Mouse (Mus musculus) limb, embryonic 15.5 days (tissue): Measurements from ENCODE around the gene Tcte1. TPM values are rescaled to one million over a fixed set of nuclear protein-coding genes. Genes with fewer than 3 reads are reported as not detected.

ENCODE experiments used
- ATAC-seq: fragments of 200-750 bp; cut with Nextera tagmentation; 2 replicates; pipeline ENCODE4 v1.8.0; 2017; ENCODE audit warnings: low read depth, moderate TSS enrichment; ENCODE audit not compliant: insufficient number of reproducible peaks, low FRiP score, low TSS enrichment
- H3K27ac ChIP-seq: fragments of 300-500 bp; sonication (generic); 2 replicates; pipeline ENCODE4 v1.5.1; 2015; ENCODE audit warnings: moderate library complexity, mild to moderate bottlenecking, inconsistent platforms
- H3K27me3 ChIP-seq: fragments of 300-500 bp; sonication (generic); 2 replicates; pipeline ENCODE4 v1.6.1; 2015; ENCODE audit warnings: inconsistent platforms
- H3K36me3 ChIP-seq: fragments of 300-500 bp; sonication (generic); 2 replicates; pipeline ENCODE4 v1.6.1; 2015; ENCODE audit warnings: inconsistent platforms
- H3K4me1 ChIP-seq: fragments of 300-500 bp; sonication (generic); 2 replicates; pipeline ENCODE4 v1.6.1; 2015; ENCODE audit warnings: inconsistent platforms
- H3K4me2 ChIP-seq: fragments of 300-500 bp; sonication (generic); 2 replicates; pipeline ENCODE4 v1.6.1; 2015; ENCODE audit warnings: mild to moderate bottlenecking, inconsistent platforms
- H3K4me3 ChIP-seq: fragments of 300-500 bp; sonication (generic); 2 replicates; pipeline ENCODE4 v1.5.1; 2015; ENCODE audit warnings: mild to moderate bottlenecking, inconsistent platforms
- H3K9ac ChIP-seq: fragments of 300-500 bp; sonication (generic); 2 replicates; pipeline ENCODE4 v1.6.1; 2015; ENCODE audit warnings: inconsistent platforms
- H3K9me3 ChIP-seq: fragments of 300-500 bp; sonication (generic); 2 replicates; pipeline ENCODE4 v1.6.1; 2016; ENCODE audit warnings: inconsistent platforms
- WGBS: fragments of 180-500 bp; shearing (Covaris S2); methylation state at CpG from one replicate; pipeline ENCODE4 v1.1.7; 2015; 5-methylcytosine and 5-hydroxymethylcytosine counted together
- polyA plus RNA-seq: library from polyadenylated mRNA; unstranded; fragments of >200 nt; fragmentation: Nextera tagmentation; extraction: Ambion mirVana; gene quantifications from 2 replicates; pipeline ENCODE4 v1.2.1, GENCODE M21; 2015

Gene Tcte1
- 0.17 and 0.19 TPM in 2 replicates for polyA plus RNA-seq

GRCm38 (mm10) chr17:45523263-45523662 lies at the start of gene Tcte1:
TSS of gene Tcte1 (plus strand) at chr17:45523434.
- Histone ChIP-seq H3K4me1 (peaks cover 14% of the 10 kb centered on the region), H3K36me3 (peaks cover 17% of the 10 kb centered on the region), H3K9me3 (no peaks in the 10 kb centered on the region), H3K4me2 (peak within 1 kb of the TSS; percentile 60), H3K4me3 (peak within 1 kb of the TSS; percentile 33), H3K27ac (no peak within 1 kb of the TSS), H3K27me3 (peaks cover 37% of the 10 kb centered on the region), H3K9ac (peak within 1 kb of the TSS; percentile 28; the same call in 1 of the 2 replicates)
- WGBS, result under 1% methylated on average over 20 of the region's 21 CpGs
- ATAC-seq, result 0 out of 2 replicates have a peak, but pooled peaks have one; percentile 31

DNA sequence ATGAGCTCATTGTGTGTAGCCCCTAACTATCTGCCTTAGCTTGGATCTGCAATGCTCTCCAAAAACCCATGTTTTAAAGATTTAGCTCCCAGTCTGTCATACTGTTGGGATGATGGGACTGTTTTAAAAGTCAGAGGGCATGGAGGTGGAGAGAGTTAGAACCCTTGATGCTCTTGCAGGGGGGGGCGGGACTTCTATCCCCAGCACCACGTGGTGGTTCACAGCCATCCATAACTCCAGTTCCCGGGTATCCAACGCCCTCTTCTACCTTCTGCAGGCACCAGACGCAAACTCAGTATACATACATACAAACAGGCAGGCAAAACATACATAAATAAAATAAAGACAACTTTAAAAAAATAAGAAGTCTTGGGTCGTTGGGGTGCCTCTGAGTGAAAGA lies 49.6 kb upstream of the Tcte1 start:
- no peaks in the 10 kb centered on the region for H3K36me3 ChIP-seq
- no peak overlapping the region for H3K9ac ChIP-seq
- no peak overlapping the region for H3K27ac ChIP-seq
- no peaks in the 10 kb centered on the region for H3K9me3 ChIP-seq
- no peak overlapping the region for H3K4me2 ChIP-seq
- no peak overlapping the region for H3K4me3 ChIP-seq
- peaks cover 14% of the 10 kb centered on the region for H3K27me3 ChIP-seq
- ATAC-seq, result no peak
- 76% methylated on average over 6 of the region's 6 CpGs for WGBS
- H3K4me1 ChIP-seq, result peaks cover 9% of the 10 kb centered on the region

GRCm38 (mm10) chr17:45474146-45474545 lies 49.1 kb upstream of the Tcte1 start:
- ATAC-seq, result no peak
- H3K4me1 ChIP-seq, result peaks cover 9% of the 10 kb centered on the region
- no peak overlapping the region for H3K27ac ChIP-seq
- H3K9ac ChIP-seq, result no peak overlapping the region
- H3K9me3 ChIP-seq, result no peaks in the 10 kb centered on the region
- H3K4me2 ChIP-seq, result peak overlapping the region; percentile 59
- 68% methylated on average over 8 of the region's 8 CpGs for WGBS
- peaks cover 14% of the 10 kb centered on the region for H3K27me3 ChIP-seq
- H3K36me3 ChIP-seq, result no peaks in the 10 kb centered on the region
- H3K4me3 ChIP-seq, result peak overlapping the region; percentile 42

- H3K27me3 ChIP-seq, result peaks cover 14% of the 10 kb centered on the region
- H3K4me1 ChIP-seq, result peaks cover 9% of the 10 kb centered on the region
- no peaks in the 10 kb centered on the region for H3K9me3 ChIP-seq
- ATAC-seq, result no peak; the same call in 1 of the 2 replicates
- H3K27ac ChIP-seq, result no peak within 1 kb of the TSS
- WGBS, result 6% methylated on average over 30 of the region's 30 CpGs
- H3K4me2 ChIP-seq, result peak within 1 kb of the TSS; percentile 59
- no peak within 1 kb of the TSS for H3K9ac ChIP-seq
- H3K4me3 ChIP-seq, result peak within 1 kb of the TSS; percentile 42
- no peaks in the 10 kb centered on the region for H3K36me3 ChIP-seq
Observed at GRCm38 (mm10) chr17:45474669-45475465, 48.4 kb upstream of the Tcte1 start, which contains the start of gene Spats1. TSS of gene Spats1 (minus strand) at chr17:45475415.

- Histone ChIP-seq H3K4me1 (peaks cover 9% of the 10 kb centered on the region), H3K36me3 (no peaks in the 10 kb centered on the region), H3K27me3 (peaks cover 14% of the 10 kb centered on the region), H3K4me3 (no peak overlapping the region), H3K4me2 (no peak overlapping the region), H3K9me3 (no peaks in the 10 kb centered on the region), H3K27ac (no peak overlapping the region), H3K9ac (no peak overlapping the region)
- WGBS, result 20% methylated on average over 12 of the region's 12 CpGs
- ATAC-seq, result no peak
Observed at GRCm38 (mm10) chr17:45478234-45478825, 44.9 kb upstream of the Tcte1 start.

- Histone ChIP-seq H3K4me3 (no peak overlapping the region), H3K27ac (no peak overlapping the region), H3K36me3 (no peaks in the 10 kb centered on the region), H3K27me3 (peaks cover 14% of the 10 kb centered on the region), H3K9me3 (no peaks in the 10 kb centered on the region), H3K4me2 (no peak overlapping the region), H3K9ac (no peak overlapping the region), H3K4me1 (no peaks in the 10 kb centered on the region)
- ATAC-seq, result no peak
- 36% methylated on average over 2 of the region's 2 CpGs for WGBS
Observed at GRCm38 (mm10) chr17:45480429-45480828, 42.8 kb upstream of the Tcte1 start.

DNA sequence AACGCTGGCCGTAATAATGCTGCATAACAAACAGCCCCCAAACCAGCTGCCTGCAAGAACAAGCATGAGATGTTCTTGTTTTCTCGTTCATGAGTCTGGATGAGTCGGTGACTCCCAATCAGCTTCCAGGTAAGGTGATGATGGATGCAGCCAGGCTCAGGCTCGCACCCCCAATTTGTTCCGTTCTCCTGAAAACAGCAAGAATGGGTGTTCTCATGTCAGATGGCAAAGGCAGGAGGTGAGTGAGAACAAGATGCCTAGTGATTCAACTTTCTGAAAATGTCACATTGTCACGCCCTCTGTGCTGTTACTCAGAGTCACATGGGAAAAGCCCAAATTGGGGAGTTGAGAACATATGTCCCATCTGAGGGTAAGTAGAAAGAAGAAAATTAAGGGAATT lies 37.7 kb upstream of the Tcte1 start:
- Histone ChIP-seq H3K9ac (no peak overlapping the region), H3K4me3 (no peak overlapping the region), H3K9me3 (no peaks in the 10 kb centered on the region), H3K27me3 (no peaks in the 10 kb centered on the region), H3K27ac (no peak overlapping the region), H3K36me3 (no peaks in the 10 kb centered on the region), H3K4me2 (no peak overlapping the region), H3K4me1 (no peaks in the 10 kb centered on the region)
- 83% methylated on average over 7 of the region's 7 CpGs for WGBS
- no peak for ATAC-seq

GRCm38 (mm10) chr17:45487216-45487615 lies 36.0 kb upstream of the Tcte1 start:
- Histone ChIP-seq H3K27me3 (no peaks in the 10 kb centered on the region), H3K4me2 (no peak overlapping the region), H3K9ac (no peak overlapping the region), H3K36me3 (no peaks in the 10 kb centered on the region), H3K9me3 (no peaks in the 10 kb centered on the region), H3K4me1 (no peaks in the 10 kb centered on the region), H3K4me3 (no peak overlapping the region), H3K27ac (no peak overlapping the region)
- 12% methylated on average over 5 of the region's 5 CpGs for WGBS
- ATAC-seq, result no peak

GRCm38 (mm10) chr17:45488321-45489254 lies 34.6 kb upstream of the Tcte1 start:
- WGBS, result 83% methylated on average over 23 of the region's 23 CpGs
- ATAC-seq, result no peak
- no peak overlapping the region for H3K4me3 ChIP-seq
- H3K27me3 ChIP-seq, result 0 out of 2 replicates have a peak, but pooled peaks cover 3% of the 10 kb centered on the region
- no peak overlapping the region for H3K4me2 ChIP-seq
- no peak overlapping the region for H3K9ac ChIP-seq
- no peaks in the 10 kb centered on the region for H3K4me1 ChIP-seq
- H3K9me3 ChIP-seq, result no peaks in the 10 kb centered on the region
- no peak overlapping the region for H3K27ac ChIP-seq
- H3K36me3 ChIP-seq, result no peaks in the 10 kb centered on the region

DNA sequence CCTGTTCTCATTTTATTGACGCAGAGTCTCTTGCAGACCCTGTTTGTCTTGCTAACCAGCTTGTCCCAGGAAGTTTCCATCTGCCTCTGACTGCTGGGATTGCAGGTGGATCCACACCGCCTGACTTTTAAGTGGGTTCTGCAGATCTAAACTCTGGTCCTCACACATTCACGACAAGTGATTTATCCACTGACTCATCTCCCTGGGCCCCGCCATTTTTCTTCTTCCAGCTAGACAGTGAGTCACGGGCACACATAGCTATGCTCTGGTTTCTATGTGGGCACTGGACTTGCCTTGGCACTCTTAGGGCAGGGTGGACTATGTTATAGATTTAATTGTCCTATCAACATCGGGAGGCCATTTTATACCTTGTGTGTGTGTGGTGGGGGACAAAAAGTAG lies 33.5 kb upstream of the Tcte1 start:
- H3K4me2 ChIP-seq, result no peak overlapping the region
- H3K27me3 ChIP-seq, result 0 out of 2 replicates have a peak, but pooled peaks cover 3% of the 10 kb centered on the region
- H3K27ac ChIP-seq, result no peak overlapping the region
- H3K9ac ChIP-seq, result no peak overlapping the region
- no peak for ATAC-seq
- WGBS, result 83% methylated on average over 6 of the region's 6 CpGs
- no peaks in the 10 kb centered on the region for H3K9me3 ChIP-seq
- H3K4me3 ChIP-seq, result no peak overlapping the region
- no peaks in the 10 kb centered on the region for H3K36me3 ChIP-seq
- no peaks in the 10 kb centered on the region for H3K4me1 ChIP-seq

DNA sequence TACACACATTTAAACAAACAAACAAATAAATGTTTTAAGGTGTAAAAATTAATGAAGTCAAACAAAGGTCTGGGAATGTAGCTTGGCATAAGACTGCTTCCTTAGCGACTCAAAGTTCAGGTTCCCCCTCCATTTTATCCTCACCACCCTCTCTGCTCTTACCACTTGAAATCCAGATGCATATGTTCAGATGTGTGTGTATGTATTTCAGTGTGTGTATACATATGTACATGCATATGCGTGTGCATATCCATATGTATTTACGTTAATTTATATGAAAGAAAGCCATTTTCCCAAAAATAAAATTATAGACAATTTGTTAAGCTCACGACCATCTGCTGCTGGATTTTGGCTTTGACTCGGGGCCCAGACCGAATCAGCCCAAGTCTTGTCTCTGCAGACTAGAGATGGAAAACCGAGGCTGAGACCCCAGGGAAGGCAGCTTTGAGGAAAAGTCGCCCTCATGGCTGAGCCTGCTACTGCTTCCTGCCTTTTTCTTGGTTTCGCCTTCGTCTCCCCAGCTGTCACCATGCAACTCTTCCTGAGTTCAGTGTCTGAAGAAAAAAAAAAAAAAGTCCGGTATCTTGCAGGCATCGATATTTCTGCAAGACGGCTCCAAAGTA lies 32.6 kb upstream of the Tcte1 start:
- ATAC-seq, result no peak
- Histone ChIP-seq H3K36me3 (no peaks in the 10 kb centered on the region), H3K9ac (no peak overlapping the region), H3K27ac (no peak overlapping the region), H3K4me1 (no peaks in the 10 kb centered on the region), H3K9me3 (no peaks in the 10 kb centered on the region), H3K4me3 (no peak overlapping the region), H3K27me3 (0 out of 2 replicates have a peak, but pooled peaks cover 3% of the 10 kb centered on the region), H3K4me2 (no peak overlapping the region)
- 70% methylated on average over 13 of the region's 13 CpGs for WGBS
